Mouse (Mus musculus): ENCODE measurements at regions not wholly inside any gene's neighbourhood (a gene's known extent, or its start where the extent isn't known, plus 50 kb on each side); places are given as distances from the start of the nearest gene placed in this dataset.

GRCm38 (mm10) chrX:113966128-113966527, 508.0 kb upstream of the Klhl4 start:
- Histone ChIP-seq H3K27ac (ENCODE audit: low read depth, low read length) (no peak overlapping the region), H3K4me3 (ENCODE audit: low read depth, low read length) (no peak overlapping the region), H3K9ac (ENCODE audit: low read length) (no peak overlapping the region), H3K4me1 (ENCODE audit: control insufficient read depth, insufficient read depth, low read length) (no peaks in the 10 kb centered on the region), H3K36me3 (ENCODE audit: control insufficient read depth, insufficient read depth, low read length) (no peaks in the 10 kb centered on the region), H3K27me3 (replicated peaks; ENCODE audit: control insufficient read depth, insufficient read depth, low read length) (no peaks in the 10 kb centered on the region), H3K4me2 (ENCODE audit: low read length) (no peak overlapping the region), H3K9me3 (replicated peaks; ENCODE audit: control insufficient read depth, low read length) (no peaks in the 10 kb centered on the region)
- DNase-seq (ENCODE audit: low spot score) (no peak), ATAC-seq (no peak)
- WGBS, result 91% methylated on average over 5 of the region's 5 CpGs

GRCm38 (mm10) chrX:113993118-113993517, 481.0 kb upstream of the Klhl4 start:
- DNase-seq (ENCODE audit: low spot score) (no peak), ATAC-seq (no peak)
- no peaks in the 10 kb centered on the region for H3K9me3 ChIP-seq (replicated peaks; ENCODE audit: control insufficient read depth, low read length)
- H3K4me3 ChIP-seq (ENCODE audit: low read depth, low read length), result no peak overlapping the region
- no peaks in the 10 kb centered on the region for H3K36me3 ChIP-seq (ENCODE audit: control insufficient read depth, insufficient read depth, low read length)
- no peaks in the 10 kb centered on the region for H3K27me3 ChIP-seq (replicated peaks; ENCODE audit: control insufficient read depth, insufficient read depth, low read length)
- WGBS, result 82% methylated on average over 3 of the region's 3 CpGs
- H3K4me1 ChIP-seq (ENCODE audit: control insufficient read depth, insufficient read depth, low read length), result no peaks in the 10 kb centered on the region
- no peak overlapping the region for H3K27ac ChIP-seq (ENCODE audit: low read depth, low read length)
- H3K9ac ChIP-seq (ENCODE audit: low read length), result no peak overlapping the region
- H3K4me2 ChIP-seq (ENCODE audit: low read length), result no peak overlapping the region

GRCm38 (mm10) chrX:114041281-114041680, 432.9 kb upstream of the Klhl4 start:
- Histone ChIP-seq H3K9me3 (replicated peaks; ENCODE audit: control insufficient read depth, low read length) (no peaks in the 10 kb centered on the region), H3K4me1 (ENCODE audit: control insufficient read depth, insufficient read depth, low read length) (no peaks in the 10 kb centered on the region), H3K27me3 (replicated peaks; ENCODE audit: control insufficient read depth, insufficient read depth, low read length) (no peaks in the 10 kb centered on the region), H3K27ac (ENCODE audit: low read depth, low read length) (no peak overlapping the region), H3K36me3 (ENCODE audit: control insufficient read depth, insufficient read depth, low read length) (no peaks in the 10 kb centered on the region), H3K9ac (ENCODE audit: low read length) (no peak overlapping the region), H3K4me2 (ENCODE audit: low read length) (no peak overlapping the region), H3K4me3 (ENCODE audit: low read depth, low read length) (no peak overlapping the region)
- peak; percentile 39 for DNase-seq (ENCODE audit: low spot score)
- 47% methylated on average over 1 of the region's 1 CpGs for WGBS
- ATAC-seq, result no peak
